ENCODE assay signal across 15 mouse cellular contexts in genomic region chr2:149768551-149768950, GRCm38 (mm10).
A peak's percentile ranks its signal among the peaks of the same experiment; 100 is the strongest.
DNase-seq lines count a peak whose midpoint lies in the region; TF ChIP-seq lines count a peak whose summit lies in the region.
"Had no signal": no experiment of that assay in that cellular context is flagged by ENCODE, and none has a peak within 500 bp of the region (broad histone marks: within the 10 kb centered on the region; RNA-seq: fewer than 3 reads in every experiment).

No protein-coding gene starts in this region.

- intact Hi-C loops in heart, postnatal 36 days (cut with DNase I), result no loop called here

- no peak overlapping the region for H3K4me3 ChIP-seq in layer of hippocampus, adult 2 months
- H3K4me3 ChIP-seq: heart, embryonic 13.5 days; hindbrain, embryonic 12.5 days; liver, embryonic 12.5 days; neural tube, embryonic 15.5 days had no signal

- DNase-seq in urinary bladder, postnatal 14 days (ENCODE audit: low spot score), result peak; percentile 3
- no peak for DNase-seq in urinary bladder, adult 2 months (ENCODE audit: low spot score)
- DNase-seq in layer of hippocampus, adult 2 months (ENCODE audit: low spot score in 2 of 2), result peak; percentile 59 to 87
- peak; percentile 13 to 93 for DNase-seq in left cerebral cortex, adult 8-10 months (ENCODE audit: low spot score in 2 of 2)
- peak; percentile 94 for DNase-seq in telencephalon, adult 2 months (ENCODE audit: low read depth, low spot score)
- DNase-seq in cerebellum, adult 8-10 months, result no peak
- DNase-seq in heart, postnatal 36 days, result no peak
- DNase-seq in kidney, adult 9 months, result no peak
- DNase-seq: adrenal gland, adult 8-10 months; gastrocnemius, postnatal 36 days; kidney, adult 2 months had no signal

- TF ChIP-seq CTCF in layer of hippocampus, adult 2 months (conservative IDR thresholded peaks at IDR 0.05), result no peak

- no peak overlapping the region for H3K27ac ChIP-seq in layer of hippocampus, adult 2 months
- H3K27ac ChIP-seq: heart, embryonic 13.5 days; hindbrain, embryonic 12.5 days; liver, embryonic 12.5 days; neural tube, embryonic 15.5 days had no signal

Comparison
In these comparisons a context has a peak if more than half of its experiments do, and no peak if none do; other contexts are left out.
1. DNase-seq: peak in urinary bladder, postnatal 14 days (single experiment), layer of hippocampus, adult 2 months (2 of 2), left cerebral cortex, adult 8-10 months (2 of 2) and telencephalon, adult 2 months (single experiment); none in urinary bladder, adult 2 months (single experiment), cerebellum, adult 8-10 months (single experiment), heart, postnatal 36 days (0 of 2) and kidney, adult 9 months (single experiment).